Mouse (Mus musculus): ENCODE results near the gene Gm17657. TPM values are rescaled to one million over a fixed set of nuclear protein-coding genes. Genes with fewer than 3 reads are reported as not detected.

The Gm17657 gene
- total and polyA plus RNA-seq, 2 experiments = not detected

DNA sequence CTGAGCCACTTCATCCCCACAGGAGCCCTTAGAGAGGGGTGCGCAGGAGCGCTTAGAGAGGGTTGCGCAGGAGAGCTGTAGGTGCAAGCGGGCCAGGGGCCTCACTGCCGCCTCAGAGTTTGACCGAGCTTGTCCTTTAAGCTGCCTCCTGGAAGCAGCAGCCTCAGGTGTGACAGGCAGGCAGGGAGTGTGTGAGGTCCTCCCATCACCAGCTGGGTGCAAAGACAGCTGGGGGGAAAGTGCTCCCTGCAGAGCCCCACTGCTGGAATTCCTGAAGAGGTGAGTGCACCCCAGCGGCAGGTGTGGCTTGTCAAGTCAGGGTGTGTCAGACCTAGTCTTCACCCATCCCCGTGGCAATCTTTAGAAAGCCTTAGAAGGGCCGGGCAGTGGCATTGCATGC is 37.5 kb upstream of the Gm17657 start:
- no peak for TF ChIP-seq CTCF (IDR thresholded peaks at IDR 0.05; ENCODE audit: low read depth, low read length)
- TF ChIP-seq POLR2A (IDR thresholded peaks at IDR 0.05; ENCODE audit: extremely low read depth, insufficient read depth, low read length) = no peak
- 91% methylated on average over 9 of the region's 9 CpGs for whole genome bisulfite sequencing
- no peak overlapping the region for H3K9ac ChIP-seq (ENCODE audit: low read depth, low read length)
- DNase-seq (ENCODE audit: extremely low read depth, low read depth, low spot score) = no peak
- H3K4me1 ChIP-seq (ENCODE audit: control insufficient read depth, insufficient read depth, low read length) = no peaks in the 10 kb centered on the region
- H3K79me2 ChIP-seq (ENCODE audit: control insufficient read depth, insufficient read depth, low read length) = no peaks in the 10 kb centered on the region
- H3K27ac ChIP-seq (replicated peaks; ENCODE audit: insufficient read depth, low read depth, low read length) = no peak overlapping the region
- H3K27me3 ChIP-seq (ENCODE audit: control insufficient read depth, insufficient read depth, low read length) = no peaks in the 10 kb centered on the region
- no peak overlapping the region for H3K4me3 ChIP-seq (ENCODE audit: insufficient read depth, low read depth, low read length)
- H3K36me3 ChIP-seq (ENCODE audit: control insufficient read depth, insufficient read depth, low read length) = no peaks in the 10 kb centered on the region

DNA sequence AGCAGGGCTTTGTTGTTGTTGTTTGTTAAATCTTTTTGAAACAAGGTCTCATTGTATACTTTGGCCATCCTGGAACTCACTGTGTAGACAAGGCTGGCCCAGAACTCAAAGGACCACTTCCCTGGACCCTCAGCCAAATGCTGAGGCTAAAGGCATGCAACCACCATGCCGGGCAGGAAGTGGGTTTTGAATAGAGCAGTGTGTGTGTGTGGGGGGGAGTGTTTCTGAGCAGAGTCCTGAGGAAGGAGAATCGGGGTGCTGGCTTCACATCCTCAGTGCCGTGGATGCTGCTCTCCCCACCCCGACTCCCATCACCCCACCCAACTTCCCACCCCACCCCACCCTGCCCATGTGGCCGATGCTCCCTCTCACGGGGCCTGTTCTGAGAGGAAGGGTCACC is 36.0 kb upstream of the Gm17657 start:
- Histone ChIP-seq H3K27ac (replicated peaks; ENCODE audit: insufficient read depth, low read depth, low read length) (no peak overlapping the region), H3K9ac (ENCODE audit: low read depth, low read length) (no peak overlapping the region), H3K79me2 (ENCODE audit: control insufficient read depth, insufficient read depth, low read length) (no peaks in the 10 kb centered on the region), H3K36me3 (ENCODE audit: control insufficient read depth, insufficient read depth, low read length) (no peaks in the 10 kb centered on the region; the same call in 1 of the 2 replicates), H3K27me3 (ENCODE audit: control insufficient read depth, insufficient read depth, low read length) (no peaks in the 10 kb centered on the region), H3K4me1 (ENCODE audit: control insufficient read depth, insufficient read depth, low read length) (no peaks in the 10 kb centered on the region), H3K4me3 (ENCODE audit: insufficient read depth, low read depth, low read length) (no peak overlapping the region)
- 93% methylated on average over 6 of the region's 6 CpGs for whole genome bisulfite sequencing
- TF ChIP-seq CTCF (IDR thresholded peaks at IDR 0.05; ENCODE audit: low read depth, low read length) = no peak
- no peak for TF ChIP-seq POLR2A (IDR thresholded peaks at IDR 0.05; ENCODE audit: extremely low read depth, insufficient read depth, low read length)
- no peak for DNase-seq (ENCODE audit: extremely low read depth, low read depth, low spot score)

DNA sequence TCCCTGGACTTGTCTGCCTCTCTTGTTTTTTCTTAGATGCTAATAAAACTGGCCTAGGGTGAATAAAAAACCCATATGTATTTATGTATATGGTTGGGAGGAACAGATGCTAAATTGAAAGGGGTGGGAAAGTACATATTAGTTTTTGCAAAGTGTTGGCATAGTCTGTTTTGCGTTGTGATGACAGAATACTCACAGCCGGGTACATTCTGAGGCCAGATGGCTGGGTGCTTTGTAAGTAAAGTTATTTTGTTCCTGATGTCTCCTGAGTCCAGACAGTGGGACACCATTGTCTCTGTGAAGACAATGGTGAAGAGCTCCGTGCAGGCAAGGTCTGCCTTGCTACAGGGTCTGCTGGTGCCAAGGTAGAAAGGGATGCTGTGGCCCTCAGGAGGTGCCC is 35.3 kb upstream of the Gm17657 start:
- H3K4me3 ChIP-seq (ENCODE audit: insufficient read depth, low read depth, low read length) = no peak overlapping the region
- H3K79me2 ChIP-seq (ENCODE audit: control insufficient read depth, insufficient read depth, low read length) = no peaks in the 10 kb centered on the region
- H3K9ac ChIP-seq (ENCODE audit: low read depth, low read length) = no peak overlapping the region
- H3K36me3 ChIP-seq (ENCODE audit: control insufficient read depth, insufficient read depth, low read length) = no peaks in the 10 kb centered on the region; the same call in 1 of the 2 replicates
- no peaks in the 10 kb centered on the region; the same call in 1 of the 2 replicates for H3K4me1 ChIP-seq (ENCODE audit: control insufficient read depth, insufficient read depth, low read length)
- 89% methylated on average over 3 of the region's 3 CpGs for WGBS
- no peaks in the 10 kb centered on the region for H3K27me3 ChIP-seq (ENCODE audit: control insufficient read depth, insufficient read depth, low read length)
- no peak for TF ChIP-seq CTCF (IDR thresholded peaks at IDR 0.05; ENCODE audit: low read depth, low read length)
- no peak for TF ChIP-seq POLR2A (IDR thresholded peaks at IDR 0.05; ENCODE audit: extremely low read depth, insufficient read depth, low read length)
- H3K27ac ChIP-seq (replicated peaks; ENCODE audit: insufficient read depth, low read depth, low read length) = no peak overlapping the region
- DNase-seq (ENCODE audit: extremely low read depth, low read depth, low spot score) = no peak

DNA sequence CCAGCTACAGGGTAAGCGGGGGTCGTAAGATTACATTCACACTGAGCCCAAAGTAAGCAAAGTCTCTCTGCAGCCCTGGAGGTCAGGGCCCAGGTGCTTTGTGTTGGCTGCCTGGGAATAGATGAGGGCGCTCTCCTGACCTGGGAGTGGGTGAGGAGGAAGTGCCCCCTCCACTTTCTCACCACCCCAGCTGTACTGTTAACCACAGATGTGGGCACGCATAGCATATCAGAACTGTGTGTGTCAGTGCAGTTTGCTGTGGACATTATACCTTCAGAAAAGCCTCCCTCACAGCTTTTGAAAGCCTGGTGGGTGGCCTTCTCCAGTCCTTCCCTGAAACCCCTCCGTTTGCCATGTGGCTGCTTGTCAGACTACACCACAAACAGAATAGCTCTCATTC is 34.9 kb upstream of the Gm17657 start:
- H3K4me3 ChIP-seq (ENCODE audit: insufficient read depth, low read depth, low read length) = no peak overlapping the region
- DNase-seq (ENCODE audit: extremely low read depth, low read depth, low spot score) = no peak
- TF ChIP-seq CTCF (IDR thresholded peaks at IDR 0.05; ENCODE audit: low read depth, low read length) (no peak), POLR2A (IDR thresholded peaks at IDR 0.05; ENCODE audit: extremely low read depth, insufficient read depth, low read length) (no peak)
- no peaks in the 10 kb centered on the region; the same call in 1 of the 2 replicates for H3K4me1 ChIP-seq (ENCODE audit: control insufficient read depth, insufficient read depth, low read length)
- H3K79me2 ChIP-seq (ENCODE audit: control insufficient read depth, insufficient read depth, low read length) = no peaks in the 10 kb centered on the region
- WGBS = 92% methylated on average over 5 of the region's 5 CpGs
- H3K27me3 ChIP-seq (ENCODE audit: control insufficient read depth, insufficient read depth, low read length) = no peaks in the 10 kb centered on the region
- H3K27ac ChIP-seq (replicated peaks; ENCODE audit: insufficient read depth, low read depth, low read length) = no peak overlapping the region
- H3K36me3 ChIP-seq (ENCODE audit: control insufficient read depth, insufficient read depth, low read length) = no peaks in the 10 kb centered on the region; the same call in 1 of the 2 replicates
- H3K9ac ChIP-seq (ENCODE audit: low read depth, low read length) = no peak overlapping the region

DNA sequence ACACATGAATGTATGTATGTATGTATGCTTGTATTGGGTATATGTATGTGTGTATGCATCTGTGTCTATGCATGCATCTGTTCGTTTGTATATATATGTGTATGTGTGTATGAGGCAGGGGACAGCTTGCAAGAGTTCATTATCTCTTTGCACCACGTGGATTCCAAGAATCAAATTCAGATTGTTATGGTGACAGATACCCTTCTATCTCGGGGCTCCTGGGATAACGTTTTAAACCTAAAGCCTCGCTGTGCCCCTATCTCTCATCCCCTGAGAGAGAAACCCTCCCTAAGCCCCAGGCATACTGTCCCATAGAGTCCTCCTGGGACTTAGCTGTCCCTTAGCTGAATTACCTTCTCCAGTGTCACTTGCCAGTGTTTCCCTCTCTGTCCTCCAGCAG is 34.1 kb upstream of the Gm17657 start:
- no peak overlapping the region for H3K9ac ChIP-seq (ENCODE audit: low read depth, low read length)
- TF ChIP-seq CTCF (IDR thresholded peaks at IDR 0.05; ENCODE audit: low read depth, low read length) = no peak
- no peak for TF ChIP-seq POLR2A (IDR thresholded peaks at IDR 0.05; ENCODE audit: extremely low read depth, insufficient read depth, low read length)
- H3K4me1 ChIP-seq (ENCODE audit: control insufficient read depth, insufficient read depth, low read length) = no peaks in the 10 kb centered on the region; the same call in 1 of the 2 replicates
- no peak overlapping the region for H3K27ac ChIP-seq (replicated peaks; ENCODE audit: insufficient read depth, low read depth, low read length)
- DNase-seq (ENCODE audit: extremely low read depth, low read depth, low spot score) = no peak
- 91% methylated on average over 5 of the region's 5 CpGs for WGBS
- no peaks in the 10 kb centered on the region for H3K79me2 ChIP-seq (ENCODE audit: control insufficient read depth, insufficient read depth, low read length)
- no peaks in the 10 kb centered on the region for H3K27me3 ChIP-seq (ENCODE audit: control insufficient read depth, insufficient read depth, low read length)
- H3K36me3 ChIP-seq (ENCODE audit: control insufficient read depth, insufficient read depth, low read length) = no peaks in the 10 kb centered on the region; the same call in 1 of the 2 replicates
- no peak overlapping the region for H3K4me3 ChIP-seq (ENCODE audit: insufficient read depth, low read depth, low read length)

DNA sequence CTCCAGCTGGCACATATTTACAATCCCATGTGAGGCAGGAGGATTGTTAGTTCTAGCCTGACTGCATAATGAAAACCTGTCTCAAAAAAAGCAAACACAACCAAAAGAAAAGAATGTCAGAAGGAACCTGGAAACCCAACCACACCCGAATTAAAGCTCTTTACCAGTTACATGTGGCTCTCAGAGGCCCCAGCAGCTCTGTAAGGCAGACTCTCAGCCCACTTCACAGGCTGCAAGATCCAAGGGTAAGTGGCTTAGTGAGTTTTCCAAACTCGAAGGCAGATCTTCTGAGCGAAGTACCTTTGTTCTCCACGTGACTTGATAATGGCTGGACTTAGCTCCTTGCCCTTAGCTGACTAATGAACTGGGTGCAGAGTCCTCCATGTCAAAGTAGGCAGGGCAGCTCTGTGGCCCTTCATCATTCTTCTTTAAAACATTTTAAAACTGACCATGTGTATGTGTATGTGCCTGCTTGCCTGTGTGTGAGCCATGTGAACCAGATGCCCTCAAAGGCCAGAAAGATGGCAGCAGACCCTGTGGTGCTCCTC is 30.2 kb upstream of the Gm17657 start:
- DNase-seq (ENCODE audit: extremely low read depth, low read depth, low spot score) = peak; percentile 71
- 67% methylated on average over 4 of the region's 4 CpGs for WGBS
- Histone ChIP-seq H3K9ac (ENCODE audit: low read depth, low read length) (no peak overlapping the region), H3K4me3 (ENCODE audit: insufficient read depth, low read depth, low read length) (no peak overlapping the region), H3K27ac (replicated peaks; ENCODE audit: insufficient read depth, low read depth, low read length) (no peak overlapping the region), H3K79me2 (ENCODE audit: control insufficient read depth, insufficient read depth, low read length) (no peaks in the 10 kb centered on the region), H3K36me3 (ENCODE audit: control insufficient read depth, insufficient read depth, low read length) (peaks cover 2% of the 10 kb centered on the region), H3K27me3 (ENCODE audit: control insufficient read depth, insufficient read depth, low read length) (no peaks in the 10 kb centered on the region), H3K4me1 (ENCODE audit: control insufficient read depth, insufficient read depth, low read length) (no peaks in the 10 kb centered on the region; the same call in 1 of the 2 replicates)
- TF ChIP-seq CTCF (IDR thresholded peaks at IDR 0.05; ENCODE audit: low read depth, low read length) = no peak
- TF ChIP-seq POLR2A (IDR thresholded peaks at IDR 0.05; ENCODE audit: extremely low read depth, insufficient read depth, low read length) = no peak
